Mouse (Mus musculus): Measurements from ENCODE around the gene Slc26a5.

DNA sequence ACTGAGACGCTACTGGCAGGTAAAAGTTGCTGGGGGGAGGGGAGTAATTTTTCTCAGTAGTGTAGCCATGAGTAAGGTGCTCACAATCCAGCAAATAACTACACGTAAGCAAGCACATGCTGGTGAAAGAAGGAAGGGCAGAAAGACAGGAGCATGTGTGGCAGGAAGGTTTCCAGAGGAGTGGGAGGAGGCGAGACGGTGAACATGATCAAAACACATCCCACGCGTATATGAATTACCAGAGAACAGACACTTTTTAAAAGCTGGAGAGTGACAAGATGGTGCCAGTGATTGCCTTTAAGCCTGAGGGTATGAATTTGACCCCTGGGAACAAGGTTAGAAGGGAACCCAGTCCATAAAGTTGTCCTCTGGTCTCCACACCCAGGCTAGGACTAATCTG lies 95.6 kb downstream of the Slc26a5 start:
- TF ChIP-seq CTCF (IDR thresholded peaks at IDR 0.05; ENCODE audit: low read depth) = no peak
- no peak for TF ChIP-seq EP300 (IDR thresholded peaks at IDR 0.05; ENCODE audit: low read depth)
